Mouse (Mus musculus): Measurements from ENCODE around the gene Fahd1.

Gene Fahd1

DNA sequence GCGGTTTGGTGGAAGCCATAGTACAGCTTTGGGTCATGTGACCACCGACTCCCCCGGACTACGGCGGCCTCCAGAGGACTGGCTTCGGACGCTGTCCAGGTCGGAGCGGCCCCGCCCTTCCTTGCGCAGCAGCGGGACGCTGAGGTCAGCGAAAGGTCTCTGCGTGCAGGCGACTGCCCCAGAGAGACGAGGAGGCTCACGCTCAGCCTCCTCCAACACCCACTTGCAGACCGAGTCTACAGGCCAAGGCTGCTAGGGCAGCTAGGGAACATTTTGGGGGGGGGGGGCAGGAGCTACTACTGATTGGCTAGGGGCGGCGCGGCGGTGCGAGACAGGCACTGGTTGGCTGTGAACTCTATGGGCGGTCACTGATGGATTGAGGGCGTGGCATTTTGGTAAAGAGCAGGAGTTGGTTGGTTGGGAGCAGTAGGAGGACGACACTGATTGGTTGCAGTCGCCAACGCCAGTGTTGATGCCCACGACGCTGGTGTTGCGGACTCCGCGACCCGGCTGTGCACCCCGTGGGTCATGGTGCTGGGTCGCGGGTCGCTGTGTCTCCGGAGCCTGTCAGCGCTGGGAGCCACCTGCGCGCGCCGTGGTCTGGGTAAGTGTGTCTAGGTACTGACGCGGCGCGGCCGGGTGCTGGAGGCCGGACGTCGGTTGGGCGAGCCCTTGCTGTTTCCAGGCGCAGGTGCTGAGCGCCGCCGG, at the start of gene Fahd1:
Gene Fahd1 (minus strand): TSS at position 300 of the 708 bp plus-strand sequence.
- DNase-seq = peak; percentile 99

DNA sequence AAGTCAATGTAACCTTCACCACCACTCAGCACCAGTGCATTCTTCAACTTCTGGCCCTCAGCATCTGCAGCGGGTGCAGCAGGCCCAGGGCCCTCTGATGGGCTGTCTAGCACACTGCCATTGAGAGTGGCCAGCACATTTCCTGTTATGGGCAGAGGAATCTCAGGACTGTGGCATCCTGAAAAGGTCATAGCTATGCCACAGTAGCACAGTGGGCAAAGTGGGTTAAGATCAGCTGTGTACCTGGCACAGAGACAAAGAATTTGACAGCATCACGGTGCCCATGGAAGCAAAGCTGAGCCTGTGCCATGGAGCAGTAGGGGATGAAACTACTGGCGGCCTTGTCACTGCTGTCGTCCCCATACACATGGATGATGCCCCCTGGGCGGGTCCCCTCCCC, 49.0 kb upstream of the Fahd1 start:
- DNase-seq = no peak

DNA sequence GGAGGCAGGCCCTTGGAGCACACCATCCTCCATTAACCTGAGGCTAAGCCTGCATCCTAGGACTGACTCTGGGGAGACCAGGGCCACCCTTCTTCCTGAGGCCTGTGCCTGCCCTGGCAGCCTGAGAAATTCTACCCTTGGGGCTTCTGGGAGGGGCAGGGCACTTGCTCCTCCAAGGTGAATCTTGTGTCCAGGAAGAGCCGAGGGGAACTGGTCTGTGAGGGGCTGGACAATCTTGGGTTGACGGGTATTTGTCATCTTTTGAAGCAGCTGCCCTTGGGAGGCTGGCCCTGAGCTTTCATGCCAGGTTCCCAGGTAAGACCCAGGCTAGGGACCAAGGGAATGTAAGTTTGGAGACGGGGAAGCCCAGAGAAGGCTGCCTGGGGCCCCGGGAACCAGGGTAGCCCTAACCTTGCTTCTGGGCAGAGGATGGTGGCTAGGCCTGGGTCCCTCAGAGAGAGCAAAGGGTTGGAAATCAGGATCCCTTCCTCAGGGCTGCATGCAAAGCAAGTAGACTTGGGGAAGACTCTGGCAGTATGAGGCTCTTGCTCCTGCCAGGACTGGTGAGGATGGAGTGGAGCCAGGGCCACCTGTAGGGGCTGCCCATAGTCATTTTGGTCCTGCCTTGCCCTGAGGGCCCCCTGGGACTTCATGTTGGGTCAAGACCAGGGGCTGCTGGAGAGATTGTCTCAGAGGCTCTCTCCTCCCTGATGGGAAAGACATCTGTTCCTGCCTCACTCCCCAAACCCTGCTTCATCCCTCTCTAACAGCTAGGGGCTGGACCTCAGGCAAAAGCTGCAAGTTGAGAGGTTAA, 48.1 kb upstream of the Fahd1 start:
- no peak for DNase-seq

DNA sequence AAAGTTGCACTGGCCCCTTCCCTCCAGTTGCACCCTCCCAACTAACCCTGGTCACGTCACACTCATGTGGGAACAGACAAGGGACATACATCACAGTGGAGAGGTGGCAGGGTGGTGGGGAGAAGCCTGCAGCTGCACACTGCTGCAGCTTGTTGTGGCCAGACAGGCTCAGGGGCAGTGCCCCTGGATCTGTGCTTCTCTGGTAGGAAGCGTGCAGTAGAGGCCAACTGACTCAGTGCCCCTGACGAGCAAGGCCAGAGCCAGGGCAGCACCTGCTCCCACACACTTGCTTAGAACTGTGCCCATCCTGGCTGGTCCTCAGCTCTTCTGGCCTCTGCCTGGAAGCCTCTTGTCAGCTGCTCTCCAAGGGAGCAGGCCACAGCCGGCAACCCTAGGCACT, 47.4 kb upstream of the Fahd1 start:
- no peak for DNase-seq

DNA sequence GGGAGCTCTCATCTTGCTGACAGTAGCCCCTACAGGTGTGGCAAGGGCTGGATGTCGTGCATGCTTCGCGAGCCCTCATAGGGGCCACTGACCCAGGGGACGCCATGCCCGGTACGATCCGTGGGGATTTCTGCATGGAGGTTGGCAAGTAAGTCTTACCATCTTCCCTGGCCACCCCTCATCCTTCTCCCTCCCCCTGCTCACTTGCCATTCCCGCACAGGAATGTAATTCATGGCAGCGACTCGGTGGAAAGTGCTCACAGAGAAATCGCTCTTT, 46.8 kb upstream of the Fahd1 start:
- DNase-seq = no peak

DNA sequence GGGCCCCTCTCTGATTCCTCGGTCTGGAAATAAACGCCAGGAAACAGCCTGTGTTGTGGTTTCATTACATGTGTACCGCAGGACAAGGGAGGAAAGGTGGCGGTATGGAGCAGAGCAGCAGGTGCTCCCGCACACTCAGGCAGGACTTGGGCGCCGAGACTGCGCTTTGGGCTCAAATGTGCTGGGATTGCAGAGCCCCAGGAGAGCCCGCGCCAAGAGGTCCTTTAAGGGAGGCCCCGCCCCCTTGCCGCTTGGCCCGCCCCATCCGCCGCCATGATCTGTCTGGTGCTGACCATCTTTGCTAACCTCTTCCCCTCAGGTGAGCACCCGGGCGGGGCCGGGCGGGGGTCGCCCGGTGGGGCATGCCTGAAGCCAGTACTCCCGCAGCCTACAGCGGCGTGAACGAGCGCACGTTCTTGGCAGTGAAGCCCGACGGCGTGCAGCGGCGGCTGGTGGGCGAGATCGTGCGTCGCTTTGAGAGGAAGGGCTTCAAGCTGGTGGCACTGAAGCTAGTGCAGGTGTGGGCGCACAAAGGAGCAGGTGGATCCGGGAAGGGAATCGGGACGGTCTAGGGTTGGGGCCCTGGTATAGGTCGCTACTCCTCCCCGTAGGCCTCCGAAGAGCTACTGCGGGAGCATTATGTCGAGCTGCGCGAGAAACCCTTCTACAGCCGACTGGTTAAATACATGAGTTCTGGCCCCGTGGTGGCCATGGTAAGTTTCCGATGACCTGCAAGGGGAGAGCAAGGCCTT, 46.3 kb upstream of the Fahd1 start, which contains the start of gene Nme3:
Gene Nme3 (plus strand): TSS at position 260 of the 752 bp plus-strand sequence.
- peak; percentile 83 for DNase-seq

DNA sequence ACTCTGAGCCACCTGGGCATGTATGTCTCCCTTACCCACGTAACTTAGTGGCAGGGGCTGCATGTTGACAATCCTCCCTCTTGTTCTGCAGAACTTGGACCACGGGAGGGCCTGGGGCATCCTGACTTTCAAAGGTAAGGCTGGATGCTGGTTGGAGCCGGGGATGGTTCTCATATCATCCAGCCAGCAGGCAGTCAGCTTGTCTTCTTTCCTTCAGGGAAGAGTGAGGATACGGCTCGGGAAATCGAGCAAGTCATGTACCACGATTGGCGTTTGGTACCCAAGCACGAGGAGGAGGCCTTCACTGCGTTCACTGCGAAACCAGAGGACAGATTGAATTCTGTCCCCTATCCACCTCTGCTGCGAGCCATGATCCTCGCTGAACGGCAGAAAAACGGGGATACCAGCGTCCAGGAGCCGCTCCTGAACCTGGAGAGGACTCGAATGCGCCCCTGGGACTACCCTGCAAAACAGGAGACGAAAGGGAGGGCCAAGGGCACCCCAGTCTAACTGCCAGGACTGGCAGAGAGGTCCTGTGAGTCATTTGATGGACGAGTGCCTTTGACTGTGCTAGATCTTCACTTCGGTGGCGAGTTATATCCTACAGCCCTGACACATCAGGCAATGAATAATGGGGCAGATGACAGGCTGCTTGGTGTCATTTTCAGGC, 45.5 kb upstream of the Fahd1 start:
- DNase-seq = no peak

DNA sequence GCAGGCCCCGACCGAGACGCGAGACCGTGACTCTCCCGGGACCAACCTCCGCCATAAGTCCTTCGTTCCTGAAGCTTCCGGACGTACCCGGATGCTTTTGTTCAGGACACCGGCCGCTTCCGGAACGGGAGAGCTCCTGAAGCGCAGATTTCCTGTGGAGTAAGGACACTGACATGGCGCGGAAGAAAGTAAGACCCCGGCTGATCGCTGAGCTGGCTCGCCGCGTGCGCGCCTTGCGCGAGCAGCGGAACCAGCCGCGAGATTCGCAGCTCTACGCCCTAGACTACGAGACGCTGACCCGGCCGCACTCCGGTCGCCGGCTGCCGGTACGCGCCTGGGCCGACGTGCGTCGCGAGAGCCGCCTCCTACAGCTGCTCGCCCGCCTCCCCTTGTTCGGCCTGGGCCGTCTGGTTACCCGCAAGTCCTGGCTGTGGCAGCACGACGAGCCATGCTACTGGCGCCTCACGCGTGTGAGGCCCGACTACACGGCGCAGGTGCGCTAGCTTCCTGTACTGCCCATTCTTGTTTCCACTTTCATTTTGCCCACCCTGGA, 44.9 kb upstream of the Fahd1 start, which contains the start of the genes Eme2 and Mrps34:
Gene Eme2 (minus strand): TSS at position 93 of the 553 bp plus-strand sequence.
Gene Mrps34 (plus strand): TSS at position 122 of the 553 bp plus-strand sequence.
- peak; percentile 88 for DNase-seq

DNA sequence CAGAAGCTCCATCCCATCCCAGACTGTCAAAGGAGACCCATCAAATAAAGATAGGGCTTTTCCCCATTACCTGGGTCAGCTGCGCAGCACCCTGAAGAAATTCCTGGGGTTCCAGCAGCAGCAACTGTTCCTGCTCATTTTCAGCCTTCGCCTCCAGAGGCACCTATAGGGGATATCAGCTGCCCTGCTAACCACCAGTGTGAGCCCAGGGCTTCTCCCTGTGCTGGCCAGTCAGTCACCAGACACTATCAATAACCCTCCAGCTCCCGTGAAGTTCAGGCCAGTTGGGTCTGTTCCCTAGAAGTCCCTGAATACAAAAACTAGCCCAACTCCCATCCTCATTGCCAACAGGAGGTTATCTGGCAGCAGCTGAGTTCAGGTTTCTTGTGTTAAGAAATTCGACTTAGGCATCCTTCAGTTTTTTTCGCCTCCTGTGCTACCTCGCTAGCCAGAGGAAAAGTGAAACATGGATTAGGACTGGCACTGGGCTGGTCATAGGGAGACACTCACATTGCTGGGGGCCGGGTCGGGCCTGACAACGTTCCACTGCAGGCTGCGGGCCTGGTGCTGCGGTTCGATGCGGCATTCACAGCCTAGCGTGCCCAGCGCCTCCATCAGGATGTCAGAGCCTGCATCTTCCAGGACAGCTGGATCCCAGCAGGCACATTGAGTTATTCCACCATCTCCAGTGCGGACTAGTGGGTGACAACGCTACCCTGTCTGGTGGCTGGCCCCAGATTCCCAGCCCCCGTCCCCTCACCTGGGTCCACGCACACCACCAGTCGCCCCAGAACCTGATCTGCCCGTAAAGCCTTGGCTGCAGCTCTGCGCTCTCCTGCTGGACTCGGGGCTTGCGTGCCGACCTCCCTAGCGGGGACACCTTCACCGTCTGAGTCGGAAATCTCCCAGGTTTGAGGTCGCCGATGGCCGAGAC, 44.2 kb upstream of the Fahd1 start:
- DNase-seq = no peak

DNA sequence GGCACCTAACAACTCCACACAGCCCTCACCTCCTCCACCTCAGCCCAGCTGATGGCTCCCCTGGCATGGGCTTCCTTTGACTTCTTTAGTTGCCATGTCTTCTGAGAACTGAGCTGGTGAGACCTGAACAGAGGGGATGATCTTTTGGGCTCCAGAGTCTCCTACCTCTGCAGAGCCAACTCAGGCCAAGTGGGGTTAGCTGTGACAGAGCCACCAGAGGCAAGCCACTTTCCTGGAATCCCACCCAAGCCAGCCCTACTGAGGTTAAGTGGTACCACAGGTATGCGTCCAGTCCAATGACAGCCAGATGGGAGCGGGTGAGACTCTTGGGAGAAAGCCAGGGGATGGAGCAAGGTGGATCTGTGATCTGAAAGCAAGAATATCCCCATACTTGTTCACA, 43.1 kb upstream of the Fahd1 start:
- no peak for DNase-seq

DNA sequence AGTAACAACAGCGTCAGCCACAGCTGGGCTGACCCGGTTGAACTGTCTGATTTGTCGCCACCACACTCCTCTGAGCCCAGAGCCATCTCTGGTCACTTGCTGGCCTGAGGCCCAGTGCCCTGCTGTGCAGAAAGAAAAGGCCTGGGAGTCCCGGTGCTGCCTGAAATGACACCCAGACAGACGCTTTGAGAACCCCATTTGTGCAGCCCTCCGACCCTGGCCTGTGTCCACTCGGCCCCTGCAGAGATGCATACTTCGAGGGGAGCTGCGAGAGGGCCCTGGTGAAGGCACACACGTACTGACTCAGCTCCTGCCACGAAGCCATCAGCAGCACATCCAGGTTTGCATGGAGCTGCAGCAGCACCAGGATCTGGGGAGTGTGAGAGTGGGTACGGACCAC, 42.6 kb upstream of the Fahd1 start:
- DNase-seq = no peak

DNA sequence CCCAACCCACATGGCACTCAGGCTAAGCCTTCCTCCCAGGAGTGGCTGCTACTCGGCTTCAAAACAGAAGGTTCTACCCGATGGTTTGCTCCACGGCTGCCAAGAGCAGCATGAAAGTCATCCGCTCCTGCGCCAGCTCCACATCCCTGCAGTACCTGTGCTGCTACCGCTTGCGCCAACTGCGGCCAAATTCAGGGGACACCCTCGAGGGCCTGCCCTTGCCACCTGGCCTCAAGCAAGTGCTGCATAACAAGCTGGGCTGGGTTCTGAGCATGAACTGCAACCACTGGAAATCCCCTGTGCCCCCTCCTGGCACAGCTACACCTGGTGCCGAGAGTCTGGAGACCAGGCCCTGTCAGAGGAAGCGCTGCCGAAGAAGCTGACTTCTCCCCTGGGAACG, 41.2 kb upstream of the Fahd1 start:
- DNase-seq = no peak

DNA sequence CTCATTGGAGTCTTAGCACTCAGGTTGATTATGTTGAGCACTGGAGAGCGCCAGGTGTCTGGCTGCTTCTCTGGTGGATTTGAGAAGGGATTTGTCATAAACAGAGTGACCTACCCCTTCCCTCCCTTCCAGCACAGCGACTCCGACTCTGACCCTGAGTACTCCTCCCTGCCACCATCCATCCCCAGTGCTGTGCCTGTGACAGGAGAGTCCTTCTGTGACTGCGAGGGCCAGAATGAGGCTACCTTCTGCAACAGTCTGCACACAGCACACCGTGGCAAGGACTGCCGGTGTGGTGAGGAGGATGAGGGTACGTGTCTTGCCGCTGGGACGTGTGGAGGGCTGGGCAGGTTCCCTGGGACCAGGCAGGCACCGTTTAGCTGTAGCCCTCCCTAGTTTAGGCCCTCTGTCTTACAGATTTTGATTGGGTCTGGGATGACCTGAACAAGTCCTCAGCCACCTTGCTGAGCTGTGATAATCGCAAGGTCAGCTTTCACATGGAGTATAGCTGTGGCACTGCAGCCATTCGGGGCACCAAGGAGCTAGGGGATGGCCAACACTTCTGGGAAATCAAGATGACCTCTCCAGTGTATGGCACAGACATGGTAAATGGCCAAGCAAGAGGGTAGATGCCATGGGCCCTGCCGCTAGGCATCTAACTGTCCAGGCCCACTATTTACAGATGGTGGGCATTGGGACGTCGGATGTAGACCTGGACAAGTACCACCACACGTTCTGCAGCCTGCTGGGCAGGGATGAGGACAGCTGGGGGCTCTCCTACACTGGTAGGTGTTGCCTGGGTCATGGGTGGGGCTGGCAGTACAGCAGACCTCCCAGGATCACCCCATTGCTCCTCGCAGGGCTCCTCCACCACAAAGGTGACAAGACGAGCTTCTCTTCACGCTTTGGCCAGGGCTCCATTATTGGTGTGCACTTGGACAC, 40.3 kb upstream of the Fahd1 start:
- no peak for DNase-seq

DNA sequence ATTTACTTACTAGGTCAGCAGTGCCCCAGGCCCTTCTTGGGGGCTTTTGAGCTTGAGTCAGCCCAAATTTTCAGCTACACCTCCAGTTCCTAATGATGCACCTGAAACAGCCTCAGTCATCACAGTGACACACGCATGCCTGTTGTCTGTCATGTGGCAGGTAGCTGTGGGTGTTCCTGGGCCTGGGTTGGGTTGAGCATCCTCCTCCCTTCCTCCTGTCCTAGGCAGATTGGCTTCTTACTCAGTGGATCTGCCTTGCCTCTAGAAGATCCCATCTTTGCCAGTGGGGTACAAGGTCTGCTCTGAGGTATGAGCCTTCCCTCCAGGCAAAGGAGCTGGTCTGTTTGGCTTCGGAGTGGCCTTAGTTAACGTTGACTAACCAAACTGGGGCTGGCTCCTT, 38.7 kb upstream of the Fahd1 start:
- no peak for DNase-seq

DNA sequence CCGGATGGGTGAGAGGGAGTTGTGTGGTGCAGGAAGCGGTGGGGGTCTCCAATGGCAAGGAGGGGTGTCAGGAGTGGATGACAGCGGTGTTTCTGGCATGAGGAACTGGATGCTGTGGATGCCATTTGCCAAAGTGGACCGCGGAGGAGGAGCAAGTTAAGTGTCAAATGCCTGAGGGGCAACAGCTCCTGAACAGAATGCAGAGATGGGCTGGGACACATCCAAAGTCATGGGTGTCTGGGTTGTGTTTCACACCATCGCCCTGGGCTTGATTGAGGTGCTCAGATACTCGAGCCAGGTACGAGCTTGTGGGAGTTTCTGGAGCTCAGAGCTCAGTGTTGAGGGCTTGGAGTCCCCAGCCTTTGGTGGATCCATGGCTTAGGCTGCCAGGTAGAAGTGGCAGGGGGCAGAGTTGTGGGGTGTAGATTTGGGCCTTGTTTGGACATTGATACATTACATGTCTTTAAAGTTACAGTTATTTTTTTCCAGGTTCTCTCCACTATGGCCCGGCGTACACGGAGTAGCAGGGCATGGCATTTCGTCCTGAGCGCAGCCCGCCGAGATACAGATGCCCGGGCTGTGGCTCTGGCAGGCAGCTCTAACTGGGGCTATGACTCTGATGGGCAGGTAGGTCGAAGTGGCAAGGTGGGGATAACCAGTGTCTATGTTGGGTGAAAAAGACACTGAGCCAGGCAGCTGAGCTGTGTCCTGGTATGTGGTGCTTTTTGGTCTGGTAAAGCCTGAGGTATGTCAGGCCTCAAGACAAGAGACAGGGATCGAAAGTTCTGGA, 37.3 kb upstream of the Fahd1 start:
- no peak for DNase-seq

DNA sequence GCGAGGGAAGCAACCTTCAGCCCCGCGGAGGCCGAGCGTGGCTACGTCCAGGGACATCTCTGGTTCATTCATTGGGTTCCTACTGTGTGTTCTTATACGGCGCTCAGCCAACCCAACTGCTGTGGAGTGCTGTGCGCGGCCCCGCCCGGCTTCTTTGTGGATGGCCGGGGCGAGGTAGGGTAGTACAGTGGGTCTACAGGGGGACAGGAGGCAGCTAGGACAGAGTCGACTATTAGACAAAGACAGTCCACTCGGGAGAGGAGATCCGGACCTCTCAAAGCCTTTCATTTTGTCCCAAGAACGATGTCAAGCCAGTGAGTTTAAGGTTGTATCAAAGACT, 36.7 kb upstream of the Fahd1 start:
- DNase-seq = no peak

DNA sequence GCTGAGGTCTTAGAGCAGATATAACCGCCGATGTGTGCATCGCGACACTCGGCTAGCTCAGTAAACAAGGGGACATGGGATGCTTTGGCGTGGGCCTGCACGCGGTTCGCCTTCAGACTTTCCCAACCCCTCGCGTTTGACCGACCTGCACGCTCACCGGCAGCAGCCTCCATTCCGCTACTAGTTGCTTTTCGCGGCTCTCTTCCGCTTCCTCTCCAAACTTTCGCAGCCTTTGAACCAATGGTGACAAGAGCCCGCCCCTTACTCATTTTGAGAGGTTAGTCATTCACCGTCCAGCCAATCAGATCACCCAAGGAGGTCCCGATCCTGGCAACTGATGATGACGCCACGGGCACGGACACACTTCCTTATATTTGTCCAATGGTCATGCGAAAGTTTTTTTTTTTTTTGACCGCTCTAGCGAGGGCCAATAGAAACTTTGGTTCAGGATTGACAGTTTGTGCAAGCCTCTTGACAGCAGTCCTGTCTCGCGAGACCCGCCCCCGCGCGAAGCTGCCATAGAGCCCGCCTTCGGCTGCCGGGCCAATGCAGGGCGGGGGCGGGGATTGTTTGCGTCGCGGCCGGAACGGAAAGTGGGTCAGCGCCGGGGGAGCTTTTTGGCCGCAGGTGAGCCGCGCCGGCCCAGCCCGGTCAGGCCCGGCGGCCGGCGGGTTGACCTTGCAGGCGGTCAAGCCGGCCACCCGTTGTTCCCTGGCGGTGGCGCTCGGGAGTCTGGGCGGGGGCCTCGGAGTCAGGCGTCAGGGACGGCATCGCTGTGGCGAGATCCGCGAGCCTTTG, 36.2 kb upstream of the Fahd1 start, which contains the start of the genes Nubp2 and Spsb3:
Gene Nubp2 (minus strand): TSS at position 216 of the 798 bp plus-strand sequence.
Gene Spsb3 (plus strand): TSS at position 510 of the 798 bp plus-strand sequence.
- peak; percentile 100 for DNase-seq

DNA sequence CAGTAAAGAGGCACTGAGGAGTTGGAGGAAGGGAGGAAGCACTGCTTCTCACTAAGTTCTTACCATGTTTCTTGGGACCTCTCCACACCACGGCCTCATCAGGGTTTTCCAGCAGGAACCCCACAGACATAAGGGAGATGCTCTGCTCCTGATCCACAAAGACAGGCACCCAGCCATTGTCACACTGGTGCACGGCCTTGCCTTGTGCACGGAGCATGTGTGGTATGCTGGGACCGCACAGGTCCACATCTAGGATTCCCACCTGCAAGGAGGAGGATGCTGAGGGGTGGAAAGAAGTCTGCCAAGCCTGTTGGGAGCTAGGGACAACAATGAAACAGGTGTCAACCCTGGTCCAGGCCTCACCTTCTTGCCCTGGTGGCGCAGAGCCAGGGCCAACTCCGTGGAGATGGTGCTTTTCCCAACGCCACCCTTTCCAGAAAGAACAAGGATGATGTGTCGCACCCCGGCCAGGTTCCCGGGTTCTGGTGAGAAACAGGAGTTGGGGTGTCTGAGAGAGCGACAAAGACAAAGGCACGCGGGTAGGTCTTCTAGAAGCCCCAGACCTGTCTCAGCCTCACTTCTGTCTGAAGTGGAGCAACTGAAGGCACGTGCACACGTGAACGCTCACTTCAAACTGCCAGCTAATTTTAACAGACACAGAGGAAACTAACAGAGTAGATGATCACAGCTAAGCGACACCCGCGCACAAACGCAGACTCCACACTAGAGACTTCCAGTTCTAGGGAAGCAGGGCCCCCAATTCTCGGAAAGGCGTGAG, 35.4 kb upstream of the Fahd1 start:
- DNase-seq = no peak
